Mouse (Mus musculus): ENCODE results near the gene Yif1b. TPM values are rescaled to one million over a fixed set of nuclear protein-coding genes. Genes with fewer than 3 reads are reported as not detected.
"Not testable (repeated sequence)": the region's sequence is repeated elsewhere in the genome, so short reads cannot be mapped to it uniquely, and the experiment has no call there.

Yif1b gene
- total RNA-seq, 1 experiment = 201 TPM

GRCm38 (mm10) chr7:29211415-29212198, 26.5 kb upstream of the Yif1b start:
- Histone ChIP-seq H3K9me3 (ENCODE audit: control insufficient read depth, insufficient read depth, low read depth, low read length) (no peaks in the 10 kb centered on the region), H3K4me3 (ENCODE audit: insufficient read depth in 1 of 2, low read depth in 1 of 2, low read length in 2 of 2, poor library complexity in 1 of 2, severe bottlenecking in 1 of 2) (peak overlapping the region; percentile 31 to 63; a peak in 3 of 4 replicates), H3K4me1 (ENCODE audit: control insufficient read depth in 2 of 2, insufficient read depth in 2 of 2, low read length in 2 of 2, poor library complexity in 1 of 2) (peaks cover 0 to 1% of the 10 kb centered on the region in 2 experiments; a peak in 1 of 4 replicates), H3K36me3 (ENCODE audit: control insufficient read depth, insufficient read depth, low read length, poor library complexity, severe bottlenecking) (no peaks in the 10 kb centered on the region), H3K9ac (ENCODE audit: insufficient read depth, low read depth, low read length, poor library complexity, severe bottlenecking) (0 out of 2 replicates have a peak overlapping the region, but pooled peaks have one; percentile 11), H3K27ac (ENCODE audit: insufficient read depth, low read depth, low read length, poor library complexity, severe bottlenecking) (peak overlapping the region; percentile 60)
- TF ChIP-seq HCFC1 (IDR thresholded peaks at IDR 0.05; ENCODE audit: borderline replicate concordance, insufficient read depth, low read length) (no peak), MAFK (IDR thresholded peaks at IDR 0.05; ENCODE audit: insufficient read depth, low read depth, low read length) (no peak), ZC3H11A (IDR thresholded peaks at IDR 0.05; ENCODE audit: borderline replicate concordance, low read depth, low read length) (no peak), ZNF384 (IDR thresholded peaks at IDR 0.05; ENCODE audit: low read depth, low read length) (peak; percentile 84), CHD2 (IDR thresholded peaks at IDR 0.05; ENCODE audit: low read depth, low read length) (no peak)
- peak; percentile 68 for DNase-seq (ENCODE audit: low read depth, low spot score)
- in situ Hi-C loops (cut with MboI; ENCODE audit: low sequenced_read_pairs in 2 of 2, unreplicated experiment in 2 of 2) = no loop called here

GRCm38 (mm10) chr7:29212199-29212765, 25.8 kb upstream of the Yif1b start:
- peak; percentile 78; the same call in 1 of the 2 replicates for TF ChIP-seq CHD2 (IDR thresholded peaks at IDR 0.05; ENCODE audit: low read depth, low read length)
- TF ChIP-seq ZNF384 (IDR thresholded peaks at IDR 0.05; ENCODE audit: low read depth, low read length) = no peak
- Histone ChIP-seq H3K4me1 (ENCODE audit: control insufficient read depth in 2 of 2, insufficient read depth in 2 of 2, low read length in 2 of 2, poor library complexity in 1 of 2) (peaks cover 0 to 1% of the 10 kb centered on the region in 2 experiments; a peak in 1 of 4 replicates), H3K9me3 (ENCODE audit: control insufficient read depth, insufficient read depth, low read depth, low read length) (no peaks in the 10 kb centered on the region), H3K27ac (ENCODE audit: insufficient read depth, low read depth, low read length, poor library complexity, severe bottlenecking) (peak overlapping the region; percentile 18; the same call in 1 of the 2 replicates), H3K36me3 (ENCODE audit: control insufficient read depth, insufficient read depth, low read length, poor library complexity, severe bottlenecking) (no peaks in the 10 kb centered on the region), H3K9ac (ENCODE audit: insufficient read depth, low read depth, low read length, poor library complexity, severe bottlenecking) (no peak overlapping the region), H3K4me3 (ENCODE audit: insufficient read depth in 1 of 2, low read depth in 1 of 2, low read length in 2 of 2, poor library complexity in 1 of 2, severe bottlenecking in 1 of 2) (peak overlapping the region; percentile 26 to 63; a peak in 3 of 4 replicates)
- no peak for DNase-seq (ENCODE audit: low read depth, low spot score)
- in situ Hi-C loops (cut with MboI; ENCODE audit: low sequenced_read_pairs in 2 of 2, unreplicated experiment in 2 of 2) = no loop called here

GRCm38 (mm10) chr7:29212775-29213560, 25.2 kb upstream of the Yif1b start:
- Histone ChIP-seq H3K27ac (ENCODE audit: insufficient read depth, low read depth, low read length, poor library complexity, severe bottlenecking) (peak overlapping the region; percentile 18; the same call in 1 of the 2 replicates), H3K9ac (ENCODE audit: insufficient read depth, low read depth, low read length, poor library complexity, severe bottlenecking) (0 out of 2 replicates have a peak overlapping the region, but pooled peaks have one; percentile 14), H3K4me3 (ENCODE audit: insufficient read depth in 1 of 2, low read depth in 1 of 2, low read length in 2 of 2, poor library complexity in 1 of 2, severe bottlenecking in 1 of 2) (peak overlapping the region; percentile 26 to 60; a peak in 3 of 4 replicates)
- H3K9me3 ChIP-seq (ENCODE audit: control insufficient read depth, insufficient read depth, low read depth, low read length); DNase-seq (ENCODE audit: low read depth, low spot score); in situ Hi-C loops (cut with MboI; ENCODE audit: low sequenced_read_pairs in 2 of 2, unreplicated experiment in 2 of 2); H3K4me1 ChIP-seq (ENCODE audit: control insufficient read depth in 2 of 2, insufficient read depth in 2 of 2, low read length in 2 of 2, poor library complexity in 1 of 2); H3K36me3 ChIP-seq (ENCODE audit: control insufficient read depth, insufficient read depth, low read length, poor library complexity, severe bottlenecking): not testable (repeated sequence)

- no peaks in the 10 kb centered on the region for H3K36me3 ChIP-seq (ENCODE audit: control insufficient read depth, insufficient read depth, low read length, poor library complexity, severe bottlenecking)
- peak within 1 kb of the TSS; percentile 26 to 60; a peak in 3 of 4 replicates for H3K4me3 ChIP-seq (ENCODE audit: insufficient read depth in 1 of 2, low read depth in 1 of 2, low read length in 2 of 2, poor library complexity in 1 of 2, severe bottlenecking in 1 of 2)
- DNase-seq (ENCODE audit: low read depth, low spot score) = peak; percentile 97
- in situ Hi-C loops (cut with MboI; ENCODE audit: low sequenced_read_pairs in 2 of 2, unreplicated experiment in 2 of 2) = no loop called here
- no peaks in the 10 kb centered on the region for H3K9me3 ChIP-seq (ENCODE audit: control insufficient read depth, insufficient read depth, low read depth, low read length)
- TF ChIP-seq MAFK (IDR thresholded peaks at IDR 0.05; ENCODE audit: insufficient read depth, low read depth, low read length) (no peak), HCFC1 (IDR thresholded peaks at IDR 0.05; ENCODE audit: borderline replicate concordance, insufficient read depth, low read length) (peak; percentile 81)
- no peak within 1 kb of the TSS for H3K27ac ChIP-seq (ENCODE audit: insufficient read depth, low read depth, low read length, poor library complexity, severe bottlenecking)
- no peak within 1 kb of the TSS for H3K9ac ChIP-seq (ENCODE audit: insufficient read depth, low read depth, low read length, poor library complexity, severe bottlenecking)
- H3K4me1 ChIP-seq (ENCODE audit: control insufficient read depth in 2 of 2, insufficient read depth in 2 of 2, low read length in 2 of 2, poor library complexity in 1 of 2) = peaks cover 0 to 1% of the 10 kb centered on the region in 2 experiments; a peak in 1 of 4 replicates
Observed at GRCm38 (mm10) chr7:29213675-29214082, 24.4 kb upstream of the Yif1b start, which contains the start of gene Catsperg1. Gene Catsperg1 (minus strand): TSS chr7:29214035.

All from ES-E14 (cell line).